Mouse (Mus musculus): ENCODE measurements around the gene Glg1.
"Not testable (repeated sequence)": the region's sequence is repeated elsewhere in the genome, so short reads cannot be mapped to it uniquely, and the experiment has no call there.

Glg1 gene

GRCm38 (mm10) chr8:111248136-111248535 is 10.9 kb downstream of the Glg1 start:
- no peak for DNase-seq

DNA sequence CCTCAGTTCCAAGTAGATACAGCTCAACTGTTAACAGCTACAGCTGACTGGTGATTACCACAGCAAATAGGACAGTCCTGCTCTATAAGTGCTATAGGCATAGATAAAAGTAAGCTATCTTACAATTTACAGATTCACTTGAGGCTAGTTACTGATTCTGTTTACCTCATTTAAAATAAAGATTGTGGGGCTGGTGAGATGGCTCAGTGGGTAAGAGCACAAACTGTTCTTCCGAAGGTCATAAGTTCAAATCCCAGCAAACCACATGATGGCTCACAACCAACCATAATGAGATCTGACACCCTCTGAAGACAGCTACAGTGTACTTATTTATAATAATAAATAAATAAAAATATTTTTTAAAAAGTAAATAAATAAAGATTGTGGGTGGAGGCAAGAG is 12.2 kb downstream of the Glg1 start:
- DNase-seq: not testable (repeated sequence)

- DNase-seq: no peak
Observed at GRCm38 (mm10) chr8:111246287-111246830, 12.7 kb downstream of the Glg1 start.

GRCm38 (mm10) chr8:111237301-111237700 is 21.7 kb downstream of the Glg1 start:
- DNase-seq: no peak

- no peak for DNase-seq
Observed at GRCm38 (mm10) chr8:111233730-111234129, 25.3 kb downstream of the Glg1 start.

DNA sequence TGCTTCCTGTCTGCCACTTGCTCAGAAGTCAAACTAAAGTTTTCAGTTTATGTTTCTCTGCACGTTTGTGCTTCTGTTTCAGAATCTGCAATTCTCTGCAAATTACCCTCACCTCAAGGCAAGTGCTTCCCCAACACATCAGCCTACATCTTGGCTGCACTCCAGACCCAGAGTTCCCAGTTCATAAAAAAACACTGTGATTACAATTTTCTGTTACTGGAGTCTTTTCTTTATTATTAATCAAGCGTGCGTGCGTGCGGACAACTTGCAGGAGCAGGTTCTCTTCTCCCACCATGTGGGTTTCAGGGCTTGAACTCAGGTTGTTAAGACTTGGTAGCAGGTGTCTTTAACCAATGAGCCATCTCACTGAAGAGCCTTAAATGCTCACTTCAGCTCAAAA is 34.9 kb downstream of the Glg1 start:
- peak in 1 of 2 experiments; percentile 24 for DNase-seq

DNA sequence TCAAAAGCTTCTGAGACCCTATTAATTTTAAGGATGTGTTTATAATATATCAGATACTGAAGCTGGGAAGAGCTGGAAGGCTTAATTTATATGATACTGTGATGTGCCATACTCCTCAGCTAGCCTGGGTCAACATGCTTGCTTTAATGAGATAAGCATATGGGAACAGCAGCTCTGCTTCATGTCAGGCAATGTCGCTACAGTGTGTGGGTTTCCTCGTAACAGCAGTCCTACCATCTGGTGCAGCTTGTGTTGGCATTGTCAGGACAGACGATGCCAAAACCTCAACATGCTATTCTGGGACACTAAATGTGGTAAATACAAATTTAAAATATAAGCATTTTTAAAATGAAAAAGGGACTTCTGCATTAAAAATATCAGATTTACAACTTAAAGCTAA is 40.9 kb downstream of the Glg1 start:
- peak; percentile 54 to 65 for DNase-seq

GRCm38 (mm10) chr8:111213406-111213805 is 45.6 kb downstream of the Glg1 start:
- no peak for DNase-seq

DNA sequence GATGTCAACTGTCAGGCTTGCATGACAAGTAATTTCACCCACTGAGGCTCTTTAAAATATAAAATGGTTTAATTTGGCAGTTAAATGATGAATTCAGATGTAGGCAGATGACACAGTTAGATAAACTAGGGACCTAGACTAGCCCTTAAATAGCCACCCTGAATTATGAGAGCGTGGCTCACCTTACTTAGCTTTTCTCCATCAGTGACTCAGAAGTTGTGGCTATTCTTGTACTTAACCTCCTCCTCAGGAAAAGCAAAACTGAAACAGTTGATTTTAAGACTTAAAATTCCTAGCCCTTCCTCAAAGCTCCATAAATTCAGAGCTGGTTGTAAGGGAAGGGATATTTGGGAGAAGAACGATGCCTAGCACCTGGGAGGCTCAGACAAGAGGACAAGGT is 47.8 kb downstream of the Glg1 start:
- DNase-seq: no peak

- no peak for DNase-seq
Observed at GRCm38 (mm10) chr8:111209874-111210273, 49.1 kb downstream of the Glg1 start.

- DNase-seq: no peak
Observed at GRCm38 (mm10) chr8:111206321-111206720, 52.7 kb downstream of the Glg1 start.

- no peak for DNase-seq
Observed at GRCm38 (mm10) chr8:111205033-111205432, 54.0 kb downstream of the Glg1 start.

GRCm38 (mm10) chr8:111203341-111203740 is 55.7 kb downstream of the Glg1 start:
- DNase-seq: no peak

DNA sequence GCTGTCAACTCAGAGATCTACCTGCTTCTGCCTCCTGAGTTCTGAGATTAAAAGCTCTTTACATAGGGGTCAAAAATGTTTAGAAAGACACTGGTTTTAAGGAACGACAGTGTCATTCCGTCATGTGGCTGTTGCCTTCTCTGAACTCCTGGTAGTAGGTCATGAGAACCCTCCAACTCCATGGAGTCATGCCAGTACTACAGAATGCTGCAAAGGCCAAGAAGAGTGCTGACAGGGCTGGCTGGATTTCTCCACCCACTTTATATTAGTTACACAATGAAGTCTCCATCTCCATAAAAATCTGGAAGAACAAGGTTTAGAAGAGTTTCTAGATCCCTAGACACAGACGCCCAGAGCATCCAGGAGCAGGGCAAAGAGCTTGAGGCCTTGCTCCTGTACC is 61.0 kb downstream of the Glg1 start:
- DNase-seq: no peak

- no peak for DNase-seq
Observed at GRCm38 (mm10) chr8:111196181-111196580, 62.8 kb downstream of the Glg1 start.

DNA sequence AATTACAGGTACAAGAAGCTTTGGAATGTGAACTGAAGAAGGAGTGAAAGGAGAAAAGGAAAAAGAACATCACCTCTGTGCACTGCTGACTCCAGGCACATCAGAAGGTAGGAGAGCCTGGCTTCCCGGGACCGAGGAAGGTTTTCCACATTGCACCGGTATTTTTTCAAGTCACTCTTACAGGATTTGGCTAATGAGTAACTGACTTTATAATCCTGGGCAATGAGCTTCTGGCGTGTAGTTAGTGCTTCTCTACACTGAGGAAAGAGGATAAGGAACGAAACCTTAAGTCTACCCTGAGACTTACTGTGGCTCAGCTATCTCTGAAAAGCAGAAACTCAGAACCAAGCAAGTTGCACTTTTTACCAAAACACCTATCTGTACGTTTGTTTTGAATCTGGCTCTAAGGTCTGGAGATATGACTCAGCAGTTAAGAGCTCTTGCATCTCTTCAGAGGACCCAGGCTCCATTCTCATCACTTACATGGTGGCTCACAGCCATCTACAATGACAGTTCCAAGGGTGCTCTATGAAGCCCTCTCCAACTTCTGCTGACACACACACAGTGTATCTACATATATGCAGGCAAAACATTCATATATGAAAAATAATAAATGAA is 70.3 kb downstream of the Glg1 start:
- no peak for DNase-seq

DNA sequence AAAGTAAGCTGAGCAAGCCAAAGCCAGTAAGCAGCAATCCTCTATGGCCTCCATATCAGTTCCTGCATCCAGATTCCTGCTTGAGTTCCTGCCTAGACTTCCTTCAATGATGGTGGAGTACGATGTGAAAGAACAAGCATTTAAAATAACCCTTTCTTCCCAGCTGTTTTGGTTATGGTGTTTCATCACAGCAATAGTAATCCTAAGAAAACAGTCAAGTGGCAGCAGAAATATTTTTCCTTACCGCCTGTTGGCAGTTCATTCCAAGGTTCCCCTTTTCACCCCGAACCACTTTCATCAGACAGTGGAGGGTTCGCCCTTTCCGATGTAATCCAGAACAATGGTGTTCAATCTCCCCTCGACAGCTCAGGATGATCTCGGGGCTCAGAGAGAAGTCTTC is 71.5 kb downstream of the Glg1 start:
- DNase-seq: no peak

- peak; percentile 84 to 85 for DNase-seq
Observed at GRCm38 (mm10) chr8:111185472-111185947, 73.5 kb downstream of the Glg1 start.

GRCm38 (mm10) chr8:111171661-111172060 is 87.4 kb downstream of the Glg1 start:
- DNase-seq: no peak

DNA sequence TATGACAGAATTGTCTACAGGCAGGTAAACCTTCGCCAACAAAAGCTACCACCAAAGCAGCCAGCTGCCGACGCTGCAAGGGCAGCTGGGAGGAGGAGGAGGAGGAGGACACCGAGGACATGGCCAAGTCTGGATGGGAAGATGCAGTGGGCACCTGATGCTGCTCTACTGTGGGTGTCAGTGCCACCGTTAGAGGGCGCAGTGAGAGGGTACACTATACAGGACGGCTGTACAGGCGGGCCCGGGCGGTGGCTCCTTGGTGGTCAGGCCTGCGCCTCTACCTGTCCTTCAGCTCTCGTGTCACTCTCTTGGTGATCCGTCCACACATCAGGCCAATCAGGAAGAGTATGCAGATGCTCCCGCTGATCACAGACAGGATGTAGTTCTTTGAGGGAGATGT is 101.4 kb downstream of the Glg1 start:
- DNase-seq: peak; percentile 68

DNA sequence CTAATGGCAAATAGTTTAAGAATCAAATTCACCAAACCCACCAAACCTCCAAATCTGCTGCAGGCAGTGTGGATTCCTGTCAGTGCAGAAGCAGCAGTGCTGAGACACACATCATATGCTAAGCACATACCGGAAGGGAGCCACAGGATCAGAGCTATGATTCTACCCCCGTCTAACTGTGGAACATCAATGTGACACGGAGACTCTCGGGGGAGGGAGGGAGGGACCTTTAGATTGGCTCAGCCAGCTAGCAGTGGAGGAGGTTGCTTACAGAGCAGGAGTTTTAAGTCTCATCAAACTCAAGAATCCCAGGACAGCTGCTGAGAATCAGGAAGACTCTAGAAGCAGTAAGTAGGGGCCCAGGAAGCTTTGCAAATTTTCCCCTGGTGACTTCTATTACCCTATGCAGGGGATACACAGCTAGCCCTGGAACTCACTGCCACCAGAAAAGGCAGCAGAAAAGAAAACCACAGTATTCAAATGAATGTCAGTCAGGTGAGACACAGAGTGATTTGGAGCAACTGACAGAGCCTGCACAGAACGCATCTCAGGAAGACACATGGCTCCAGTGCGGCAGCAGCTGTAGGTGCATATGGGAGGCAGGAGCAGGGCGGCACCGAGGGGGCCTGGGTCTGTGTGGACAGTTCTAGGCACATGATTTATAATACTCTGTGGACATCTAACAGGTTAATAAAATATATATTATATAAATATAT is 103.1 kb downstream of the Glg1 start:
- DNase-seq: no peak

- peak; percentile 95 to 96 for DNase-seq
Observed at GRCm38 (mm10) chr8:111145460-111146012, 113.5 kb downstream of the Glg1 start.

GRCm38 (mm10) chr8:111144901-111145459 is 114.0 kb downstream of the Glg1 start:
- DNase-seq: peak in 1 of 2 experiments; percentile 19

- DNase-seq: no peak
Observed at GRCm38 (mm10) chr8:111142521-111142920, 116.5 kb downstream of the Glg1 start.
